Mouse (Mus musculus) brain, adult 2 months (tissue): ENCODE measurements around the gene Pnmal2.

ENCODE experiments used
- DNase-seq: peaks from one replicate; pipeline ENCODE4 v3.0.0; 2011; ENCODE audit warnings: low read depth, low spot score

Pnmal2 gene

GRCm38 (mm10) chr7:16917447-16917846, 27.0 kb upstream of the Pnmal2 start:
- DNase-seq = no peak

GRCm38 (mm10) chr7:16918014-16918413, 26.5 kb upstream of the Pnmal2 start:
- DNase-seq = peak; percentile 83

- DNase-seq = peak; percentile 20
Observed at GRCm38 (mm10) chr7:16918670-16919069, 25.8 kb upstream of the Pnmal2 start.

GRCm38 (mm10) chr7:16919395-16920149, 24.9 kb upstream of the Pnmal2 start:
- DNase-seq = no peak

GRCm38 (mm10) chr7:16920150-16920579, 24.3 kb upstream of the Pnmal2 start:
- DNase-seq = peak; percentile 62

- peak; percentile 79 for DNase-seq
Observed at GRCm38 (mm10) chr7:16920818-16921791, 23.4 kb upstream of the Pnmal2 start.

GRCm38 (mm10) chr7:16921881-16922335, 22.6 kb upstream of the Pnmal2 start:
- DNase-seq = peak; percentile 47

GRCm38 (mm10) chr7:16922360-16922973, 22.0 kb upstream of the Pnmal2 start:
- peak; percentile 82 for DNase-seq

- no peak for DNase-seq
Observed at GRCm38 (mm10) chr7:16923283-16924036, 21.0 kb upstream of the Pnmal2 start.

GRCm38 (mm10) chr7:16924037-16924834, 20.2 kb upstream of the Pnmal2 start, which contains the start of gene Calm3:
Calm3 (minus strand) TSS chr7:16924114.
- DNase-seq = peak; percentile 100

- DNase-seq = no peak
Observed at GRCm38 (mm10) chr7:16928341-16928740, 16.1 kb upstream of the Pnmal2 start.

- DNase-seq = peak; percentile 88
Observed at GRCm38 (mm10) chr7:16930850-16931249, 13.6 kb upstream of the Pnmal2 start.

- peak; percentile 96 for DNase-seq
Observed at GRCm38 (mm10) chr7:16931968-16932627, 12.4 kb upstream of the Pnmal2 start.

- peak; percentile 93 for DNase-seq
Observed at GRCm38 (mm10) chr7:16932704-16933577, 11.5 kb upstream of the Pnmal2 start.

- DNase-seq = no peak
Observed at GRCm38 (mm10) chr7:16937312-16937711, 7.2 kb upstream of the Pnmal2 start.

- DNase-seq = peak; percentile 94
Observed at GRCm38 (mm10) chr7:16938117-16938791, 6.2 kb upstream of the Pnmal2 start.

- peak; percentile 96 for DNase-seq
Observed at GRCm38 (mm10) chr7:16940292-16940691, 4.2 kb upstream of the Pnmal2 start.

- peak; percentile 62 for DNase-seq
Observed at GRCm38 (mm10) chr7:16942861-16943260, 1.6 kb upstream of the Pnmal2 start.
